Mouse (Mus musculus): ENCODE data around the gene Lypd6. TPM values are rescaled to one million over a fixed set of nuclear protein-coding genes. Genes with fewer than 3 reads are reported as not detected.

Gene Lypd6
- not detected for polyA plus RNA-seq (2017; shearing (Covaris generic))

GRCm38 (mm10) chr2:50066246-50066967 lies at the start of gene Lypd6:
Lypd6 (plus strand) TSS chr2:50066429.

Other genes starting within 250 kb of the Lypd6 start
- 76.0 TPM for gene Mmadhc, start 230.4 kb downstream of the Lypd6 start, polyA plus RNA-seq (2017; shearing (Covaris generic))